Mouse (Mus musculus) hindbrain, embryonic 11.5 days (tissue): ENCODE results near the gene Snai3. TPM values are rescaled to one million over a fixed set of nuclear protein-coding genes. Genes with fewer than 3 reads are reported as not detected.

Experiments
- ATAC-seq: fragments of 200-750 bp; cut with Nextera tagmentation; 2 replicates; pipeline ENCODE4 v1.8.0; 2017; ENCODE audit warnings: mild to moderate bottlenecking, moderate TSS enrichment, moderate library complexity; ENCODE audit not compliant: low FRiP score
- DNase-seq: peaks from one replicate; pipeline ENCODE4 v3.0.0-alpha.2; 2015; ENCODE audit warnings: low spot score
- H3K27ac ChIP-seq: fragments of 300-500 bp; sonication (generic); 2 replicates; pipeline ENCODE4 v1.5.1; 2014; ENCODE audit warnings: mild to moderate bottlenecking, low read depth, low read length
- H3K27me3 ChIP-seq: fragments of 300-500 bp; sonication (generic); 2 replicates; pipeline ENCODE4 v1.6.1; 2014; ENCODE audit warnings: mild to moderate bottlenecking, low read length, moderate library complexity, mixed read lengths; ENCODE audit not compliant: control insufficient read depth, insufficient read depth
- H3K36me3 ChIP-seq: fragments of 300-500 bp; sonication (generic); 2 replicates; pipeline ENCODE4 v1.6.1; 2014; ENCODE audit warnings: mild to moderate bottlenecking, low read length, moderate library complexity, mixed read lengths; ENCODE audit not compliant: control insufficient read depth, insufficient read depth
- H3K4me1 ChIP-seq: fragments of 300-500 bp; sonication (generic); replicated peaks from 2 replicates; pipeline ENCODE4 v1.6.1; 2014; ENCODE audit warnings: low read length, mixed read lengths; ENCODE audit not compliant: control insufficient read depth, insufficient read depth
- H3K4me2 ChIP-seq: fragments of 300-500 bp; sonication (generic); replicated peaks from 2 replicates; pipeline ENCODE4 v1.6.1; 2014; ENCODE audit warnings: mild to moderate bottlenecking, low read depth, low read length
- H3K4me3 ChIP-seq: fragments of 300-500 bp; sonication (generic); 2 replicates; pipeline ENCODE4 v1.5.1; 2014; ENCODE audit warnings: low read depth, low read length
- H3K9ac ChIP-seq: fragments of 300-500 bp; sonication (generic); 2 replicates; pipeline ENCODE4 v1.6.1; 2014; ENCODE audit warnings: low read depth, low read length
- H3K9me3 ChIP-seq: fragments of 300-500 bp; sonication (generic); 2 replicates; pipeline ENCODE4 v1.6.1; 2016; ENCODE audit warnings: low read length; ENCODE audit not compliant: control insufficient read depth
- WGBS: fragments of 180-500 bp; shearing (Covaris S2); extraction: QIAGEN DNeasy Blood & Tissue Kit; methylation state at CpG from one replicate; pipeline ENCODE4 v1.1.7; 2014; 5-methylcytosine and 5-hydroxymethylcytosine counted together
- polyA plus RNA-seq: library from polyadenylated mRNA; unstranded; fragments of >200 nt; fragmentation: Nextera tagmentation; extraction: Ambion mirVana; gene quantifications from 2 replicates; pipeline ENCODE4 v1.2.1, GENCODE M21; 2014

Snai3 gene
- polyA plus RNA-seq, 1 experiment from 2014 or later = not detected

GRCm38 (mm10) chr8:122475580-122476320 is 15.2 kb upstream of the Snai3 start, which contains the start of the genes Rnf166 and Ctu2:
Gene Rnf166 (minus strand): TSS chr8:122476064.
Gene Ctu2 (plus strand): TSS chr8:122476143.
- Histone ChIP-seq H3K27me3 (no peaks in the 10 kb centered on the region), H3K4me3 (peak within 1 kb of the TSS; percentile 98), H3K27ac (peak within 1 kb of the TSS; percentile 42; the same call in 1 of the 2 replicates), H3K9ac (peak within 1 kb of the TSS; percentile 94), H3K4me1 (peaks cover 8% of the 10 kb centered on the region; the same call in 1 of the 2 replicates), H3K36me3 (0 out of 2 replicates have a peak, but pooled peaks cover 2% of the 10 kb centered on the region), H3K4me2 (peak within 1 kb of the TSS; percentile 85), H3K9me3 (no peaks in the 10 kb centered on the region)
- peak; percentile 95 for ATAC-seq
- peak; percentile 98 for DNase-seq
- under 1% methylated on average over 69 of the region's 103 CpGs for WGBS

- Histone ChIP-seq H3K4me2 (peak overlapping the region; percentile 85), H3K27me3 (no peaks in the 10 kb centered on the region), H3K4me1 (peaks cover 8% of the 10 kb centered on the region; the same call in 1 of the 2 replicates), H3K9me3 (no peaks in the 10 kb centered on the region), H3K9ac (peak overlapping the region; percentile 94), H3K4me3 (peak overlapping the region; percentile 98), H3K36me3 (0 out of 2 replicates have a peak, but pooled peaks cover 2% of the 10 kb centered on the region), H3K27ac (no peak overlapping the region)
- 16% methylated on average over 16 of the region's 16 CpGs for WGBS
- ATAC-seq (no peak), DNase-seq (no peak)
Measured at GRCm38 (mm10) chr8:122474951-122475560, 14.5 kb upstream of the Snai3 start.

GRCm38 (mm10) chr8:122473911-122474421 is 13.4 kb upstream of the Snai3 start:
- Histone ChIP-seq H3K27me3 (no peaks in the 10 kb centered on the region), H3K4me3 (no peak overlapping the region), H3K4me1 (peaks cover 8% of the 10 kb centered on the region; the same call in 1 of the 2 replicates), H3K4me2 (no peak overlapping the region), H3K36me3 (no peaks in the 10 kb centered on the region), H3K9ac (no peak overlapping the region), H3K9me3 (no peaks in the 10 kb centered on the region), H3K27ac (no peak overlapping the region)
- 90% methylated on average over 8 of the region's 8 CpGs for WGBS
- ATAC-seq (no peak), DNase-seq (no peak)

DNA sequence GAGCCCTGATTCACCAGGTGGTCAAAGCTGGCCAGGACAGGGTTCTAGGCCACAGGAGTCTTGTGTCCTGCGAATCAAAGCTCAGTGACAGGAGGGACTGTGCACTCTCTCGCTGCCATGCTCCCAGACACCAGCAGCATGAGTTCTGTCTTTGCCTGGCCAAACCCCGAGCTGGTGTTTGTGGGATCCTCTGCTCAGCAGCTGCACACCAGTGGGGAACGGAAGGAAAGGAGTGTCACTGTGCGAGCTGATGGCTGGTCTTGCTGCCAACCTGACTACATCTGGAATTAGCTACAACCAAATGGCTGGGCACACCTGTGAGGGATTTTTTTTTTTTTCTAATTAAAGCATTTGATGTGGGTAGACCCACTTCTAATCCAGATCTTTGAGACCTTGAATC is 10.2 kb upstream of the Snai3 start:
- Histone ChIP-seq H3K27me3 (no peaks in the 10 kb centered on the region), H3K4me2 (no peak overlapping the region), H3K27ac (no peak overlapping the region), H3K4me3 (no peak overlapping the region), H3K9ac (no peak overlapping the region), H3K4me1 (peaks cover 4% of the 10 kb centered on the region; the same call in 1 of the 2 replicates), H3K9me3 (no peaks in the 10 kb centered on the region), H3K36me3 (no peaks in the 10 kb centered on the region)
- DNase-seq (no peak), ATAC-seq (no peak)
- 81% methylated on average over 5 of the region's 5 CpGs for WGBS

DNA sequence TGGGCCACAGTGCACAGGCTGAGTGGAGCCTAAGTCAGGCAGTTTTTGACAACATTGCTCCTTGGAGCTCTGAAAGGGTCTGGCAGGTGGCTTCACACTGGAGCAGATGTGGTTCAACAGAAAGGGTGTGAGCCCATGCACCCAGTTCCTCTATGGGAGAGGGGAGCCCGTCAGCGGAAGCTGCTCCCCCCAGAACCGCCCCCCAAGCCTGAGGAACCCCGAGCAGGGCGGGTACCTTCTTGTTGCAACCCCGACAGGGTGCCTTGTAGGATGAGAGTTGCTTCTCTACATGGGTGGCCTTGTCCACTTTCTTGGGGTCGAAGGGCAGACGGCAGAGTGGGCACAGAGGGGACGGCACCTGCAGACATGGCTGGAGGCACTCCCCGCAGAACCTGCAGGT is 9.4 kb upstream of the Snai3 start:
- Histone ChIP-seq H3K27me3 (no peaks in the 10 kb centered on the region), H3K4me2 (no peak overlapping the region), H3K36me3 (no peaks in the 10 kb centered on the region), H3K4me1 (peaks cover 2% of the 10 kb centered on the region; the same call in 1 of the 2 replicates), H3K27ac (no peak overlapping the region), H3K4me3 (no peak overlapping the region), H3K9me3 (no peaks in the 10 kb centered on the region), H3K9ac (no peak overlapping the region)
- no peak for DNase-seq
- 91% methylated on average over 10 of the region's 10 CpGs for WGBS
- no peak for ATAC-seq

GRCm38 (mm10) chr8:122469407-122469806 is 8.9 kb upstream of the Snai3 start:
- Histone ChIP-seq H3K36me3 (no peaks in the 10 kb centered on the region), H3K9ac (no peak overlapping the region), H3K4me2 (no peak overlapping the region), H3K4me1 (no peaks in the 10 kb centered on the region), H3K27me3 (no peaks in the 10 kb centered on the region), H3K27ac (no peak overlapping the region), H3K4me3 (no peak overlapping the region), H3K9me3 (no peaks in the 10 kb centered on the region)
- DNase-seq (no peak), ATAC-seq (no peak)
- WGBS = 83% methylated on average over 6 of the region's 6 CpGs

- H3K27me3 ChIP-seq = no peaks in the 10 kb centered on the region; the same call in 1 of the 2 replicates
Measured at GRCm38 (mm10) chr8:122467816-122468215, 7.3 kb upstream of the Snai3 start.

DNA sequence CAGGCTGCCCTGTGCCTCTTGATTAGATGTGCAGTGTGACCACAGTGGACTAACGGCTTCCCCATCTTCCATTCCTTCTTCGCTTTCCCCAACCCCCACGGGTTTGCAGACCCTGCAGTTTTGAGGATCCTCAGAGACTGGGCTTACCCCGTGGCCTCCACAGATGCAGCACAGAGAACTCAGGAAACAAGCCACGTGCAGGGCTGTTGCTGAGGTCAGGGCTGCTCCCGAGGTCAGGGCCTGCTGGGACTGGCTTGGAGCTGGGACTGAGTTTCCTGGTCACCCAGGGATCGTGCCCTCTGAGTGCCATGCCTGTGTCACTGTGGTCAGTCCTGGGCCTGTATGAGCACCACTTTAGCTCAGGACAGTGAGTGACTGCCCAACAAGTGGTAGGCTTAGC is 4.5 kb upstream of the Snai3 start:
- H3K4me3 ChIP-seq = no peak overlapping the region
- DNase-seq = no peak
- H3K36me3 ChIP-seq = no peaks in the 10 kb centered on the region
- no peaks in the 10 kb centered on the region for H3K9me3 ChIP-seq
- no peak overlapping the region for H3K4me2 ChIP-seq
- H3K27ac ChIP-seq = no peak overlapping the region
- WGBS = 60% methylated on average over 7 of the region's 7 CpGs
- peaks cover 18% of the 10 kb centered on the region for H3K27me3 ChIP-seq
- peaks cover 9% of the 10 kb centered on the region; the same call in 1 of the 2 replicates for H3K4me1 ChIP-seq
- H3K9ac ChIP-seq = no peak overlapping the region
- no peak for ATAC-seq

More at GRCm38 (mm10) chr8:122467816-122468215, 7.3 kb upstream of the Snai3 start:
- H3K9me3 ChIP-seq = no peaks in the 10 kb centered on the region
- no peaks in the 10 kb centered on the region for H3K4me1 ChIP-seq
- ATAC-seq (no peak), DNase-seq (no peak)
- no peak overlapping the region for H3K27ac ChIP-seq
- H3K9ac ChIP-seq = no peak overlapping the region
- H3K4me2 ChIP-seq = no peak overlapping the region
- no peak overlapping the region for H3K4me3 ChIP-seq
- 86% methylated on average over 13 of the region's 13 CpGs for WGBS
- no peaks in the 10 kb centered on the region for H3K36me3 ChIP-seq
